Mouse (Mus musculus): ENCODE results near the gene Zfp263. TPM values are rescaled to one million over a fixed set of nuclear protein-coding genes. Genes with fewer than 3 reads are reported as not detected.

Gene Zfp263
- 12.3 and 14.6 TPM in 2 replicates for polyA plus RNA-seq (2015; fragmentation: Nextera tagmentation; extraction: Ambion mirVana)

GRCm38 (mm10) chr16:3743503-3744185 lies at the start of gene Zfp263:
TSS of gene Zfp263 (plus strand) at chr16:3744093.
- Histone ChIP-seq H3K9ac (peak within 1 kb of the TSS; percentile 72), H3K9me3 (replicated peaks) (0 out of 2 replicates have a peak, but pooled peaks cover under 1% of the 10 kb centered on the region), H3K27me3 (no peaks in the 10 kb centered on the region), H3K36me3 (replicated peaks) (peaks cover 24% of the 10 kb centered on the region), H3K4me2 (peak within 1 kb of the TSS; percentile 90), H3K27ac (replicated peaks) (peak within 1 kb of the TSS; percentile 83), H3K4me1 (replicated peaks) (peaks cover 29% of the 10 kb centered on the region), H3K4me3 (replicated peaks) (peak within 1 kb of the TSS; percentile 73)
- peak; percentile 97 for ATAC-seq (ENCODE audit: insufficient read depth)
- WGBS (ENCODE audit: insufficient replicate concordance) = under 1% methylated on average over 42 of the region's 42 CpGs

- H3K4me2 ChIP-seq = no peak overlapping the region
- no peak for ATAC-seq (ENCODE audit: insufficient read depth)
- no peak overlapping the region for H3K27ac ChIP-seq (replicated peaks)
- no peaks in the 10 kb centered on the region for H3K36me3 ChIP-seq (replicated peaks)
- 49% methylated on average over 8 of the region's 8 CpGs for WGBS (ENCODE audit: insufficient replicate concordance)
- H3K27me3 ChIP-seq = no peaks in the 10 kb centered on the region
- H3K9ac ChIP-seq = no peak overlapping the region
- H3K4me3 ChIP-seq (replicated peaks) = no peak overlapping the region
- no peaks in the 10 kb centered on the region for H3K4me1 ChIP-seq (replicated peaks)
- no peaks in the 10 kb centered on the region for H3K9me3 ChIP-seq (replicated peaks)
These were observed 44.6 kb upstream of the Zfp263 start for GRCm38 (mm10) chr16:3699281-3699680.

GRCm38 (mm10) chr16:3700893-3701292 lies 43.0 kb upstream of the Zfp263 start:
- H3K4me3 ChIP-seq (replicated peaks) = no peak overlapping the region
- ATAC-seq (ENCODE audit: insufficient read depth) = no peak
- H3K27me3 ChIP-seq = no peaks in the 10 kb centered on the region
- no peak overlapping the region for H3K4me2 ChIP-seq
- no peak overlapping the region for H3K27ac ChIP-seq (replicated peaks)
- 27% methylated on average over 1 of the region's 1 CpGs for WGBS (ENCODE audit: insufficient replicate concordance)
- H3K9me3 ChIP-seq (replicated peaks) = no peaks in the 10 kb centered on the region
- no peak overlapping the region for H3K9ac ChIP-seq
- no peaks in the 10 kb centered on the region for H3K36me3 ChIP-seq (replicated peaks)
- no peaks in the 10 kb centered on the region for H3K4me1 ChIP-seq (replicated peaks)

GRCm38 (mm10) chr16:3706680-3707079 lies 37.2 kb upstream of the Zfp263 start:
- ATAC-seq (ENCODE audit: insufficient read depth) = no peak
- no peaks in the 10 kb centered on the region for H3K27me3 ChIP-seq
- no peak overlapping the region for H3K9ac ChIP-seq
- H3K27ac ChIP-seq (replicated peaks) = no peak overlapping the region
- 18% methylated on average over 6 of the region's 6 CpGs for WGBS (ENCODE audit: insufficient replicate concordance)
- no peaks in the 10 kb centered on the region for H3K4me1 ChIP-seq (replicated peaks)
- H3K36me3 ChIP-seq (replicated peaks) = no peaks in the 10 kb centered on the region
- no peak overlapping the region for H3K4me2 ChIP-seq
- H3K9me3 ChIP-seq (replicated peaks) = no peaks in the 10 kb centered on the region
- no peak overlapping the region for H3K4me3 ChIP-seq (replicated peaks)

- no peak overlapping the region for H3K4me3 ChIP-seq (replicated peaks)
- H3K4me2 ChIP-seq = no peak overlapping the region
- H3K27me3 ChIP-seq = no peaks in the 10 kb centered on the region
- no peak for ATAC-seq (ENCODE audit: insufficient read depth)
- H3K4me1 ChIP-seq (replicated peaks) = no peaks in the 10 kb centered on the region
- no peak overlapping the region for H3K27ac ChIP-seq (replicated peaks)
- H3K9ac ChIP-seq = no peak overlapping the region
- 34% methylated on average over 2 of the region's 2 CpGs for WGBS (ENCODE audit: insufficient replicate concordance)
- no peaks in the 10 kb centered on the region for H3K9me3 ChIP-seq (replicated peaks)
- H3K36me3 ChIP-seq (replicated peaks) = no peaks in the 10 kb centered on the region
These were observed 29.2 kb upstream of the Zfp263 start for GRCm38 (mm10) chr16:3714731-3715130.

GRCm38 (mm10) chr16:3717980-3718379 lies 25.9 kb upstream of the Zfp263 start, which contains the start of gene Mefv:
TSS of gene Mefv (minus strand) at chr16:3718097.
- Histone ChIP-seq H3K27ac (replicated peaks) (no peak within 1 kb of the TSS), H3K27me3 (no peaks in the 10 kb centered on the region), H3K4me1 (replicated peaks) (no peaks in the 10 kb centered on the region), H3K9ac (no peak within 1 kb of the TSS), H3K36me3 (replicated peaks) (no peaks in the 10 kb centered on the region), H3K4me2 (no peak within 1 kb of the TSS), H3K9me3 (replicated peaks) (no peaks in the 10 kb centered on the region), H3K4me3 (replicated peaks) (no peak within 1 kb of the TSS)
- 60% methylated on average over 6 of the region's 6 CpGs for WGBS (ENCODE audit: insufficient replicate concordance)
- no peak for ATAC-seq (ENCODE audit: insufficient read depth)

GRCm38 (mm10) chr16:3723231-3723630 lies 20.7 kb upstream of the Zfp263 start:
- H3K27ac ChIP-seq (replicated peaks) = no peak overlapping the region
- 46% methylated on average over 3 of the region's 3 CpGs for WGBS (ENCODE audit: insufficient replicate concordance)
- no peaks in the 10 kb centered on the region for H3K9me3 ChIP-seq (replicated peaks)
- no peak overlapping the region for H3K4me3 ChIP-seq (replicated peaks)
- H3K4me1 ChIP-seq (replicated peaks) = no peaks in the 10 kb centered on the region
- ATAC-seq (ENCODE audit: insufficient read depth) = no peak
- H3K4me2 ChIP-seq = no peak overlapping the region
- H3K36me3 ChIP-seq (replicated peaks) = no peaks in the 10 kb centered on the region
- no peak overlapping the region for H3K9ac ChIP-seq
- H3K27me3 ChIP-seq = no peaks in the 10 kb centered on the region

GRCm38 (mm10) chr16:3727980-3728720 lies 15.7 kb upstream of the Zfp263 start:
- Histone ChIP-seq H3K4me2 (no peak overlapping the region), H3K9me3 (replicated peaks) (no peaks in the 10 kb centered on the region), H3K36me3 (replicated peaks) (no peaks in the 10 kb centered on the region), H3K27ac (replicated peaks) (no peak overlapping the region), H3K9ac (no peak overlapping the region), H3K27me3 (no peaks in the 10 kb centered on the region), H3K4me3 (replicated peaks) (no peak overlapping the region), H3K4me1 (replicated peaks) (no peaks in the 10 kb centered on the region)
- WGBS (ENCODE audit: insufficient replicate concordance) = 68% methylated on average over 6 of the region's 6 CpGs
- no peak for ATAC-seq (ENCODE audit: insufficient read depth)

- Histone ChIP-seq H3K4me1 (replicated peaks) (no peaks in the 10 kb centered on the region), H3K4me3 (replicated peaks) (no peak overlapping the region), H3K27me3 (no peaks in the 10 kb centered on the region), H3K4me2 (no peak overlapping the region), H3K9ac (no peak overlapping the region), H3K9me3 (replicated peaks) (no peaks in the 10 kb centered on the region), H3K27ac (replicated peaks) (no peak overlapping the region), H3K36me3 (replicated peaks) (no peaks in the 10 kb centered on the region)
- ATAC-seq (ENCODE audit: insufficient read depth) = peak; percentile 15; the same call in 1 of the 2 replicates
- WGBS (ENCODE audit: insufficient replicate concordance) = 30% methylated on average over 4 of the region's 4 CpGs
These were observed 11.3 kb upstream of the Zfp263 start for GRCm38 (mm10) chr16:3732612-3733011.

GRCm38 (mm10) chr16:3733198-3733732 lies 10.6 kb upstream of the Zfp263 start:
- no peaks in the 10 kb centered on the region for H3K27me3 ChIP-seq
- no peak for ATAC-seq (ENCODE audit: insufficient read depth)

GRCm38 (mm10) chr16:3742466-3742865 lies 1.4 kb upstream of the Zfp263 start:
- Histone ChIP-seq H3K4me3 (replicated peaks) (no peak overlapping the region), H3K27ac (replicated peaks) (no peak overlapping the region)
- no peak for ATAC-seq (ENCODE audit: insufficient read depth)

More at GRCm38 (mm10) chr16:3733198-3733732, 10.6 kb upstream of the Zfp263 start:
- Histone ChIP-seq H3K4me2 (no peak overlapping the region), H3K4me3 (replicated peaks) (no peak overlapping the region), H3K9me3 (replicated peaks) (no peaks in the 10 kb centered on the region), H3K27ac (replicated peaks) (no peak overlapping the region), H3K4me1 (replicated peaks) (no peaks in the 10 kb centered on the region), H3K9ac (no peak overlapping the region), H3K36me3 (replicated peaks) (no peaks in the 10 kb centered on the region)
- WGBS (ENCODE audit: insufficient replicate concordance) = 57% methylated on average over 1 of the region's 1 CpGs

More at GRCm38 (mm10) chr16:3742466-3742865, 1.4 kb upstream of the Zfp263 start:
- Histone ChIP-seq H3K9ac (no peak overlapping the region), H3K36me3 (replicated peaks) (peaks cover 14% of the 10 kb centered on the region), H3K27me3 (no peaks in the 10 kb centered on the region), H3K4me1 (replicated peaks) (peaks cover 29% of the 10 kb centered on the region), H3K9me3 (replicated peaks) (no peaks in the 10 kb centered on the region), H3K4me2 (peak overlapping the region; percentile 90)
- 94% methylated on average over 6 of the region's 6 CpGs for WGBS (ENCODE audit: insufficient replicate concordance)
